ENCODE assay signal across 9 mouse cellular contexts in genomic region chr17:14693048-14693993, GRCm38 (mm10). TPM values are rescaled to one million over a fixed set of nuclear protein-coding genes. Genes with fewer than 3 reads are reported as not detected.
DNase-seq lines count a peak whose midpoint lies in the region; ATAC-seq and TF ChIP-seq lines count a peak whose summit lies in the region.
"Had no signal": no experiment of that assay in that cellular context is flagged by ENCODE, and none has a peak within 500 bp of the region (broad histone marks: within the 10 kb centered on the region; RNA-seq: fewer than 3 reads in every experiment).

No protein-coding gene starts in this region.

- H3K27me3 ChIP-seq in heart, embryonic 11.5 days (ENCODE audit: control insufficient read depth, insufficient read depth, low read length), result no peaks in the 10 kb centered on the region
- no peaks in the 10 kb centered on the region for H3K27me3 ChIP-seq in heart, embryonic 15.5 days

- H3K27ac ChIP-seq in heart, embryonic 11.5 days (ENCODE audit: low read depth, low read length), result no peak overlapping the region
- H3K27ac ChIP-seq in ES-E14 (ENCODE audit: insufficient read depth, low read depth, low read length, poor library complexity, severe bottlenecking), result no peak overlapping the region; the same call in 1 of the 2 replicates
- H3K27ac ChIP-seq in heart, embryonic 15.5 days, result peak overlapping the region; percentile 56

- H3K9me3 ChIP-seq in heart, embryonic 11.5 days (replicated peaks; ENCODE audit: control insufficient read depth, low read length), result no peaks in the 10 kb centered on the region
- H3K9me3 ChIP-seq in ES-E14 (ENCODE audit: control insufficient read depth, insufficient read depth, low read depth, low read length), result no peaks in the 10 kb centered on the region
- no peaks in the 10 kb centered on the region for H3K9me3 ChIP-seq in heart, embryonic 15.5 days (replicated peaks)

- in situ Hi-C loops in ES-E14 (cut with MboI; ENCODE audit: low sequenced_read_pairs in 2 of 2, unreplicated experiment in 2 of 2), result no loop called here

- DNase-seq in heart, postnatal 10 days, result no peak
- DNase-seq in ES-E14 (ENCODE audit: low read depth, low spot score), result peak; percentile 91
- DNase-seq in urinary bladder, postnatal 14 days (ENCODE audit: low spot score), result no peak
- no peak for DNase-seq in layer of hippocampus, adult 8-10 months (ENCODE audit: low spot score in 2 of 2)
- no peak for DNase-seq in B cell, adult 2 months

- H3K4me2 ChIP-seq in heart, embryonic 11.5 days, result peak overlapping the region; percentile 52
- peak overlapping the region; percentile 60 for H3K4me2 ChIP-seq in heart, embryonic 15.5 days

- peak overlapping the region; percentile 26 for H3K4me3 ChIP-seq in heart, embryonic 11.5 days (ENCODE audit: low read depth, low read length)
- H3K4me3 ChIP-seq in ES-E14 (ENCODE audit: insufficient read depth in 1 of 2, low read depth in 1 of 2, low read length in 2 of 2, poor library complexity in 1 of 2, severe bottlenecking in 1 of 2), result peak overlapping the region; percentile 4 to 15; a peak in 1 of 4 replicates
- peak overlapping the region; percentile 48 for H3K4me3 ChIP-seq in heart, embryonic 15.5 days

- H3K36me3 ChIP-seq in heart, embryonic 11.5 days (ENCODE audit: control insufficient read depth, insufficient read depth, low read length), result no peaks in the 10 kb centered on the region
- H3K36me3 ChIP-seq in ES-E14 (ENCODE audit: control insufficient read depth, insufficient read depth, low read length, poor library complexity, severe bottlenecking), result no peaks in the 10 kb centered on the region
- H3K36me3 ChIP-seq in heart, embryonic 15.5 days, result 0 out of 2 replicates have a peak, but pooled peaks cover 4% of the 10 kb centered on the region

- 7% methylated on average over 9 of the region's 9 CpGs for WGBS in heart, embryonic 11.5 days (ENCODE audit: insufficient replicate concordance)
- WGBS in heart, embryonic 15.5 days, result 17% methylated on average over 9 of the region's 9 CpGs

- ATAC-seq in heart, embryonic 11.5 days (replicated peaks; ENCODE audit: insufficient number of reproducible peaks, low FRiP score, low TSS enrichment), result no peak
- ATAC-seq in heart, embryonic 15.5 days (replicated peaks; ENCODE audit: insufficient number of reproducible peaks, insufficient read depth, low FRiP score, low read depth), result no peak
- ATAC-seq in megakaryocyte progenitor cell, adult 5-6 weeks (replicated peaks; ENCODE audit: poor library complexity), result peak; percentile 47

- H3K4me1 ChIP-seq in heart, embryonic 11.5 days (ENCODE audit: control insufficient read depth, insufficient read depth, low read length), result no peaks in the 10 kb centered on the region; the same call in 1 of the 2 replicates
- H3K4me1 ChIP-seq in ES-E14 (ENCODE audit: control insufficient read depth in 2 of 2, insufficient read depth in 2 of 2, low read length in 2 of 2, poor library complexity in 1 of 2), result peaks cover 0 to 9% of the 10 kb centered on the region in 2 experiments; a peak in 2 of 4 replicates
- peaks cover 8% of the 10 kb centered on the region; the same call in 1 of the 2 replicates for H3K4me1 ChIP-seq in heart, embryonic 15.5 days (replicated peaks)

- intact Hi-C loops in heart, postnatal 10 days (cut with DNase I), result loop anchor here (5.0 kb wide), 1 partner anchor 146 kb away; no protein-coding TSS in a partner anchor

- H3K9ac ChIP-seq in heart, embryonic 11.5 days (ENCODE audit: low read depth, low read length), result peak overlapping the region; percentile 47; the same call in 1 of the 2 replicates
- H3K9ac ChIP-seq in ES-E14 (ENCODE audit: insufficient read depth, low read depth, low read length, poor library complexity, severe bottlenecking), result no peak overlapping the region
- peak overlapping the region; percentile 57 for H3K9ac ChIP-seq in heart, embryonic 15.5 days

TF ChIP-seq in ES-E14, 5 proteins besides CTCF, POLR2A, EP300 and RAD21:
- TF ChIP-seq ZNF384 (IDR thresholded peaks at IDR 0.05; ENCODE audit: low read depth, low read length) (no peak), CHD2 (IDR thresholded peaks at IDR 0.05; ENCODE audit: low read depth, low read length) (no peak), HCFC1 (IDR thresholded peaks at IDR 0.05; ENCODE audit: borderline replicate concordance, insufficient read depth, low read length) (no peak), ZC3H11A (IDR thresholded peaks at IDR 0.05; ENCODE audit: borderline replicate concordance, low read depth, low read length) (no peak), MAFK (IDR thresholded peaks at IDR 0.05; ENCODE audit: insufficient read depth, low read depth, low read length) (no peak)

RNA-seq across cellular contexts. Expression of gene Thbs2, which starts 0.7 kb away (rescaled TPM):
- polyA plus RNA-seq in heart, embryonic 11.5 days (2014; fragmentation: Nextera tagmentation; extraction: Ambion mirVana), result 2.7 and 4.0 TPM in 2 replicates
- total RNA-seq in heart, postnatal 10 days (2021), result 10 to 100 TPM; 54.2 to 57.8 TPM
- 3.7 and 4.5 TPM in 2 replicates for total RNA-seq in ES-E14 (2012; rRNA removed)
- polyA plus RNA-seq in heart, embryonic 15.5 days (2015; fragmentation: Nextera tagmentation; extraction: Ambion mirVana), result 32.7 and 45.9 TPM in 2 replicates
- total RNA-seq in megakaryocyte progenitor cell, adult 5-6 weeks (2015), result not detected in 2 replicates
- 0.12 TPM in 1 of 2 replicates, not detected in the other for total RNA-seq in megakaryocyte progenitor cell, adult 5-6 weeks (2017)
- total RNA-seq in layer of hippocampus, adult 8-10 months (2022), result 1 to 10 TPM; 3.5 to 8.7 (median 5.0) TPM
- total RNA-seq: MEL had no signal

Comparison
In these comparisons a context has a peak if more than half of its experiments do, and no peak if none do; other contexts are left out.
1. RNA of gene Thbs2, which starts 0.7 kb away (total RNA-seq): 54.2 to 57.8 TPM in heart, postnatal 10 days; 3.5 to 8.7 TPM in layer of hippocampus, adult 8-10 months, 3.7 to 4.5 TPM in ES-E14 and 0.12 TPM in megakaryocyte progenitor cell, adult 5-6 weeks; every median in the first group is over 4 times any median in the second.
2. Peak in every context shown above with its lines, with median percentiles within 50 percentile points of each other: H3K4me3 ChIP-seq.